Mouse (Mus musculus): ENCODE measurements around the gene Plcb2. TPM values are rescaled to one million over a fixed set of nuclear protein-coding genes. Genes with fewer than 3 reads are reported as not detected.
A peak's percentile ranks its signal among the peaks of the same experiment; 100 is the strongest.

Plcb2 gene
- polyA plus RNA-seq, 1 experiment from 2014 or later: 0.46 TPM

DNA sequence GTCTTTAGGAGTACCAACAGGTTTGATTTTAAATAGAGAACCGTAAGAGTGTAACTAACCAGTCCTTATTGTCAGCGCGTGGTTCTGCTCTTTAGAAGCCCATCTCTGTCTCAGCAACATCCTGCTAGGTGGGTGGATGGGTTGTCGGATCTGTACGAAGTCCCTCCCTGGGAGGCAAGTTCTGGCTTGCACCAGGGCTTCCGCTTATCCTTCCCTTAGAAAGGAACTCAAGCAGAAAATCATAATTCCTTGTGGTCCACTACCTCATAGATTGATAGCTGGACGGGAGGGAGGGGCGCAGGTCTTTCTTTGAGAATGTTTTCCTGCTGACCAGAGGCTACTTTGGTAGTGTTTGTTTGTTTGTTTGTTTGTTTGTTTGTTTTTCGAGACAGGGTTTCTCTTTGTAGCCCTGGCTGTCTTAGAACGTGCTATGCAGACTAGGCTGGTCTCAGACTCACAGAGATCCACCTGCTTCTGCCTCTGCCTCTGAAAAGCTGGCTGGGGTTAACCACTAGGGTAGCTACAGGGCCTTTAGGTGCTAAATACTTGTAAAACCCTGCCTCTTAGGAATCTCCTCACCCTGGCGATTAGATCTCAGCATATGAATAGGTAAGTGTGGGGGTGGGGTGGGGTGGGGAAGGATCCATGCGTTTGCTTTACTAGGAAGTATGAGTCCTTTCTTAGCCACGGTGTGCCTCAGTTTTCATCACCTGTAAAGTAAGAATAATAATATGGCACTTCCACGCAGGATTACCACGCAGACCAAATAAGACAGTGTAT lies 54.4 kb downstream of the Plcb2 start:
- 22% methylated on average over 15 of the region's 15 CpGs for WGBS
- Histone ChIP-seq H3K9ac (no peak overlapping the region), H3K4me3 (no peak overlapping the region), H3K36me3 (no peaks in the 10 kb centered on the region), H3K27ac (replicated peaks) (no peak overlapping the region), H3K27me3 (peaks cover 79% of the 10 kb centered on the region), H3K4me2 (no peak overlapping the region), H3K4me1 (replicated peaks) (peaks cover 21% of the 10 kb centered on the region), H3K9me3 (no peaks in the 10 kb centered on the region)
- ATAC-seq (ENCODE audit: low read depth): no peak

DNA sequence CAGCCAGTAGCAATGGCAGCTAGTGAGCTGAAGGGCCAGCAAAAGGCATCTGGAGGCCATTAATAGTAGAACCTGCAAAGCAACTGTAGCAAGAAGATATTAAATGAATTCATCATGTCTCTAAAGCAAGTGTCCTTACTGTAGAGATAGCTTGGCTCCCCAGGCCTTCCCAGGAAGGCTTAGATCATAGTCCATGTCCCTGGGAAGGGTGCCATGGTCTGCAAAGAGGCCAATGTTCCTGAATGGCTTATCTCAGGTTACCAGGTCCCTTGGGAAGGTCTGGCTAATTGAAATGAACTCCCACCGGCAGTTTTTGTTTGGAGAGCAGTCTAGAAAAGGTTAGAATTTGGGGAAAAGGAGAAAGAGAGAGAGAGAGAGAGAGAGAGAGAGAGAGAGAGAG lies 56.5 kb downstream of the Plcb2 start:
- Histone ChIP-seq H3K4me1 (replicated peaks) (peaks cover 8% of the 10 kb centered on the region), H3K27me3 (peaks cover 60% of the 10 kb centered on the region), H3K27ac (replicated peaks) (no peak overlapping the region), H3K9me3 (no peaks in the 10 kb centered on the region), H3K36me3 (no peaks in the 10 kb centered on the region), H3K9ac (no peak overlapping the region), H3K4me2 (no peak overlapping the region), H3K4me3 (no peak overlapping the region)
- WGBS: 82% methylated on average over 1 of the region's 1 CpGs
- ATAC-seq (ENCODE audit: low read depth): no peak

DNA sequence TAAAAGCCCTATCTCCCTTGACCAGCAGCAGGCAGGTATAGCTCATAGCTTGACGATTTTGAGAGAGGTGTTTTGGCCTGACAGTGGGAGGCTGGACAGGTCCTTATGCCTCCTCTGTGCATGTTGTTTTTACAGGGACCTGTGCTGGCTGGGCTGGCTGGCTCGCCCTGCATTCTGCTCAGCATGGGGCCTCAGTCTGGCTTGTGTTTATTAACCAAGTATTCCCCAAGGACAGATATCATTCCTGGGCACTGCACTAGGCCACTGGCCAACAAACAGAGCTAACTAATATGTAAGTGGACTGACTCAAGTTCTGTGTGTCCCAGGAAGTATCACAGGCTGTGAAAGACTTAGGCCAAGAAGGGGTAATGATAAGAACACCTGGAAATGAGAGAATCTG lies 58.5 kb downstream of the Plcb2 start:
- Histone ChIP-seq H3K9me3 (no peaks in the 10 kb centered on the region), H3K4me2 (no peak overlapping the region), H3K27me3 (peaks cover 42% of the 10 kb centered on the region), H3K4me3 (no peak overlapping the region), H3K36me3 (no peaks in the 10 kb centered on the region), H3K9ac (no peak overlapping the region), H3K4me1 (replicated peaks) (peaks cover 21% of the 10 kb centered on the region), H3K27ac (replicated peaks) (no peak overlapping the region)
- 42% methylated on average over 2 of the region's 2 CpGs for WGBS
- no peak for ATAC-seq (ENCODE audit: low read depth)

DNA sequence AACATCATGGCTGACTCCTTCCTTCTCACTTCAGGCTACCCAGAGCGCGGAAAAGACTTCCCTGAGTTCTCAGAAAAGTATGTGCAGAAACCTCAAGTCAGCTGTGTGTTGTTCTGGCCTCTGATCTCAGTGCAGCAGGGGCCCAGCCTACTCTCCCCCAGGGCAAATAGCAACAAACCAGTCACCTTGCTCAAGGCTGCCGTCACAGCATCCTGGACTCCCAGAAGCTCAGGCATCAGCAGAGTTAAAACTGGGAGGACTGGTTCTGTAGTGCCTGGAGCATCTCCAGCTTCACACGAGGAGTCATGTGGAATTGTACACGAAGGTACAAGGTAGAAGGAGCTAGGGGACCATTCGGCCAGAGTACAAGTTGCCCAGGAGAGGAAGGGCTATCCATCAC lies 59.0 kb downstream of the Plcb2 start:
- peaks cover 23% of the 10 kb centered on the region for H3K4me1 ChIP-seq (replicated peaks)
- H3K9me3 ChIP-seq: no peaks in the 10 kb centered on the region
- no peaks in the 10 kb centered on the region for H3K36me3 ChIP-seq
- 66% methylated on average over 6 of the region's 6 CpGs for WGBS
- no peak overlapping the region for H3K27ac ChIP-seq (replicated peaks)
- peaks cover 40% of the 10 kb centered on the region for H3K27me3 ChIP-seq
- no peak for ATAC-seq (ENCODE audit: low read depth)
- no peak overlapping the region for H3K4me3 ChIP-seq
- no peak overlapping the region for H3K4me2 ChIP-seq
- no peak overlapping the region for H3K9ac ChIP-seq

DNA sequence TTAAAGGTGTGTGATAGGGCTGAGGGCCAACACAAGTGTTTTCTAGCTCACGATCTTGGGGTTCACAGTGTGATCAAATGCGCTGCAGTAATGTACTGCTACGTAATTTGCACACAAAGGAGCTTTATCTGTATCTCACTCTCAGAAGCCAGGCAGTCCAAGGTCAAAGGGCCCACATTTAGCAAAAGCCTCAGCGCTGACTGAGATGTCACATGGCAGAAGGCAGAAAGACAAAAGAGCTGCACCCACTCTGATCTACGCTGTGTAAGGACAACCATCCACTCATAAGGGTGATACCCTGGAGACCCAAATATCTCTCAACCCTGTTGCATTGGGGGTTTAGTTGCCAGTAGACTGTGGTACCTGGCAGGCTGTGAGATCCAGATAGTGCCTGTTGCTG lies 61.1 kb downstream of the Plcb2 start:
- no peak for ATAC-seq (ENCODE audit: low read depth)

DNA sequence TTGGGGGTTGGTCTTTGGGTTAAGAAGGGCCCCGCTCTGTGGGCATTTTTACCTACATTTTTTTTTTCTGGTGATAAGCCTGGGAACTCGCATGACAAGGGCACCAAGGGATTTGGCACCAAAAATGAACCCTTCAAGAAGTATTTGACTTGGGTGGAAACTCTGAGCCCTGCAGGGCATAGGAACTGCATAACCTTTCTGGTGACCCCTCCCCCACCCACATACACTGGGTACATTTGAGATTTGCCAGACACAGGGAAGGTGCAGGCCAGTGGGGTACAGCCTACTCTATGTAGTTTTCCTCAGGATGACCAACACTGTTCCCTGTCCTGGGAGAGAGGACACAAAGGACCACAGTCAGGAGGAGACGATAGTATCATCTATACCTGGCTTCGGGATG lies 62.6 kb downstream of the Plcb2 start:
- Histone ChIP-seq H3K27ac (replicated peaks) (no peak overlapping the region), H3K27me3 (peaks cover 28% of the 10 kb centered on the region), H3K4me1 (replicated peaks) (peaks cover 43% of the 10 kb centered on the region), H3K9me3 (no peaks in the 10 kb centered on the region), H3K4me2 (0 out of 2 replicates have a peak overlapping the region, but pooled peaks have one; percentile 76), H3K4me3 (no peak overlapping the region), H3K9ac (no peak overlapping the region), H3K36me3 (no peaks in the 10 kb centered on the region)
- no peak for ATAC-seq (ENCODE audit: low read depth)
- WGBS: 84% methylated on average over 4 of the region's 4 CpGs

More for the DNA sequence above, 61.1 kb downstream of the Plcb2 start:
- Histone ChIP-seq H3K27me3 (peaks cover 34% of the 10 kb centered on the region), H3K9me3 (no peaks in the 10 kb centered on the region), H3K36me3 (no peaks in the 10 kb centered on the region), H3K4me1 (replicated peaks) (peaks cover 43% of the 10 kb centered on the region), H3K4me2 (no peak overlapping the region), H3K4me3 (no peak overlapping the region), H3K27ac (replicated peaks) (no peak overlapping the region), H3K9ac (no peak overlapping the region)
- 75% methylated on average over 5 of the region's 5 CpGs for WGBS

DNA sequence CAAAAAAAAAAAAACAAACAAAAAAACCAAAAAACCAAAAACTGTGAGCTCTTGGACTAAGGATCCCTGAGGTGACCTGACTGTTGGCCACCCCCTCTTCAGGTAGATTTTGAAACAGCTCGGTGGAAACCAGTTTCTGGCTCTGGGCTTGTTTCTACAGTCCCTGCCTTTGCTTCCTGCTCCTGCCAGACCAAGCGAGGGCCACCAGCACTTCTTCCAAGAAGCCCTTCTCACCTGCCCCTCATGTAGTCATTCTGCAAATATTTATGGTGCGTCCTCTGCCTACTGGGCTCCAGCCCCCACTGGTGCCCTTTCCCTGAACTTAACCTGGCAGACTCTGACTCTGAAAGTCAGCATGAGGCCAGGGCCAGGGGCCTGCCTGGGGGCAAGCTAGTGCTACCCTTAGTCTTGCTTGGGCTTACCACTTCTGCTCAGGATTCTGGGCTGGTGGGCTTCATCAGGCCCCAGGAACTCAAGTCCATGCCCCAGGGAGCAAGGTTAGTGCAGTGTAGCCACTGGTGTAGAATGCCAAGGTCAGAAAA lies 63.2 kb downstream of the Plcb2 start:
- 67% methylated on average over 3 of the region's 3 CpGs for WGBS
- no peaks in the 10 kb centered on the region for H3K36me3 ChIP-seq
- peaks cover 47% of the 10 kb centered on the region for H3K4me1 ChIP-seq (replicated peaks)
- H3K9me3 ChIP-seq: no peaks in the 10 kb centered on the region
- H3K9ac ChIP-seq: no peak overlapping the region
- H3K27me3 ChIP-seq: peaks cover 27% of the 10 kb centered on the region
- ATAC-seq (ENCODE audit: low read depth): no peak
- peak overlapping the region; percentile 76; the same call in 1 of the 2 replicates for H3K4me2 ChIP-seq
- no peak overlapping the region for H3K4me3 ChIP-seq
- H3K27ac ChIP-seq (replicated peaks): no peak overlapping the region

DNA sequence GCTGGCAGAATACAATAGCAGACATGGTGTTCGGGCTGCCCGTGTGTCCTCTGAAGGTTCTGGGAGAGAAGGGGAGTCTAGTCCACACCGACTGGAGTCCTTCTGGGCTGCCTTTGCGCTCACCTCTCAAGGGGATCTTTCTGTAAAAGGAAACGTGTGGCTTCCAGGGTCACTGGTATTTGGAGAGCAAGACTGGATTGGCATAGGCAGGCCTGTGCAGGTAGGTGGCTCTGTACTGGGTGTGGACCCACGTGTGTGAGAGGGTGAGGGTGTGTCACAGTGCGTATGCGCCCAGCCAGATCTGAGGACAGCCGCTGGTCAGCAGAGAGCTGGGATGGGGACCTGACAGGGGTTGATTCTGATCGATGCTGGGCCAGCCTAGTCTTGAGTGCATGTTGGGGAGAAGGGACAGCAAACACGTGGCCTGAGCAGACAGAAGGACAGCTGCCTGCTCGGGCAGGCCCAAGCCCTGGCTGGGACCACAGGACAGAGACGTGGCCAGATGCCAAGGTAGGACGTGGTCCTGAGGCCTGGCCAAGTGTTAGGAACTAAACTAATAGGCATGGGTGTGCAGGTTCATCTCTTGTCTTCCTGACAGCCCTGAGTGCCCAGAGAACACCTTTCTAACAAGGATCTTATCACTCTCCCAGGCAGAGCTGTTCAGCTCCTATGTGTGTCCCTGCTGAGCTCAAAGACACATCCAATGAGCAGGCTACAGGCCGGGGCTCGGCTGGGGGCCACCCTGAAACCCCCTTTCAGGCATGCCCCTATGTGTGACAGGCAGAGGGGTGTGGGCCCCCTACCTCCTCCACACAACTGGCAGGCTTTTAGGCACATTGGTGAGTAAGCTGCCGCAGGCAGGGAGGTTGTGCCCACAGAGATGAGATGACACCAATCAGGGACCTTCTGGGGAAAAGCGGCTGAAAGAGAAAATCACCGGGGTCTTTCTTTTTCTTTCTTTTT lies 64.2 kb downstream of the Plcb2 start:
- Histone ChIP-seq H3K4me3 (peak overlapping the region; percentile 49), H3K9ac (peak overlapping the region; percentile 75), H3K4me2 (peak overlapping the region; percentile 76), H3K9me3 (no peaks in the 10 kb centered on the region), H3K27ac (replicated peaks) (peak overlapping the region; percentile 63; the same call in 1 of the 2 replicates), H3K27me3 (peaks cover 27% of the 10 kb centered on the region), H3K4me1 (replicated peaks) (peaks cover 50% of the 10 kb centered on the region), H3K36me3 (no peaks in the 10 kb centered on the region)
- WGBS: 50% methylated on average over 19 of the region's 19 CpGs
- ATAC-seq (ENCODE audit: low read depth): peak; percentile 51

DNA sequence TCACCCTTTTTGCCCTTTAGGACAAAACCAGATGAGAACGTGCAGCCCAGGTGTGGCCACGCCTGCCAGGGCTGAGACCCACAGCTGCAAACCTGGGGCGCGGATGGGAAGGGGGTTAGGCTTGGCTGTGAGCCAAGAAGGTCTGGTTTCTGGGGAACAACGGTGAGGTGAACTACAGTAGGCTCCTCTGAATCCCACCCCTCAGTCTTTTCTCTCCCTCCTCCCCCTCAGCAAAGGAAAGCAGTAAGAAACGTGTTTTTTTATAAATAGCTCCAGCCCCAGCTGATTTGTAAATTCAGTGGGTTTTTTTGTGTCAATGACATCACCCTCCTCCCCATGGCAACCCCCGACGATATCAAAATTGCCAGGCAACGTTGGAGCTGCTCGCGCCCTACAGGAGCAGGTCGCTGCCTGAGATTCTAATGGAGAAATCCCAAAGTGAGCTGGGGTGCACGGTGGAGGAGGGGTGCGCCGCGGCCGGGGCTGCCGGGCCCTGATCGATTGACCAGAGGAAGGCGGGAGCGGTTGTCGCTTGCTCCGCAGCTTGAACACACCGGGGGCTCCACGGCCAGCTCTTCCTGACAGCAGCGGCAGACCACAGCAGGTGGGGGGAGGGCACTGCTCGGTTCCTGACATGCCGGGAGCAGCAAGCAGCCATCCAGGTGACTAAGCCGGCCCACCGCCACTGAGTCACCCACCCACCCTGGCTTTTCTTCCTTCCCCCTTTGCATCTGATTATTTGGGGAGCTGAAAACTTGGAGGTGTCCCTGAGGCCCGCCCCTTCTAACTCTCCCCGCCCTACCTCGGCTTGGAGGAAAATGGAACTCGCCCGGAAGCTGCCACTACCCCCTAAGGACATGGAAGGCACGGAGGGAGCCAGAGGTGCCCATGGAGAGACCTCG lies 65.1 kb downstream of the Plcb2 start, which contains the start of gene Pak6:
Pak6 (plus strand) TSS at position 402 of the 902 bp plus-strand sequence.
- Histone ChIP-seq H3K36me3 (no peaks in the 10 kb centered on the region), H3K9me3 (no peaks in the 10 kb centered on the region), H3K4me2 (peak within 1 kb of the TSS; percentile 76), H3K9ac (peak within 1 kb of the TSS; percentile 75), H3K27ac (replicated peaks) (peak within 1 kb of the TSS; percentile 63), H3K4me1 (replicated peaks) (peaks cover 50% of the 10 kb centered on the region), H3K4me3 (peak within 1 kb of the TSS; percentile 49), H3K27me3 (peaks cover 27% of the 10 kb centered on the region)
- peak; percentile 66 for ATAC-seq (ENCODE audit: low read depth)
- WGBS: under 1% methylated on average over 35 of the region's 37 CpGs

DNA sequence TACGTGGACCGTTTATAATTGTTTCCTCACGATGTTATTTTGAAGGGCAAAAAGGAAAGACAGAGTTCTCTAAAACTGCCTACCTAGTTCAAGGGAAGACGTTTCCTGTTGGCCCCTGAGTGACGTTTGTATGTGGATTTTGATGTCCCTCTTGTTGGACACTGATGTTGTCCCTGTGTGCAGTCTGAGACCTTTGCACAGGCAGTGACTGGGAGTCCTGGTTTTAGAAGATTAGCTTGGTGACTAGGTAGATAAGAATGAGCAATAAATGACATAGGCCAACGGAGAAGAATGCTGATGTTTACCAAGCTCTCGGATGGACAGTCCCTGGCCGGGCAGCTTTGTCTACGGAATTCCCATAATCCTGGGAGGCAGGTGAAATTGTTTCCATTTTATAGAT lies 66.3 kb downstream of the Plcb2 start:
- peaks cover 54% of the 10 kb centered on the region for H3K4me1 ChIP-seq (replicated peaks)
- no peak for ATAC-seq (ENCODE audit: low read depth)
- no peak overlapping the region for H3K4me3 ChIP-seq
- peaks cover 25% of the 10 kb centered on the region for H3K27me3 ChIP-seq
- H3K36me3 ChIP-seq: no peaks in the 10 kb centered on the region
- H3K9ac ChIP-seq: no peak overlapping the region
- WGBS: 83% methylated on average over 9 of the region's 9 CpGs
- no peaks in the 10 kb centered on the region for H3K9me3 ChIP-seq
- H3K4me2 ChIP-seq: no peak overlapping the region
- H3K27ac ChIP-seq (replicated peaks): no peak overlapping the region

DNA sequence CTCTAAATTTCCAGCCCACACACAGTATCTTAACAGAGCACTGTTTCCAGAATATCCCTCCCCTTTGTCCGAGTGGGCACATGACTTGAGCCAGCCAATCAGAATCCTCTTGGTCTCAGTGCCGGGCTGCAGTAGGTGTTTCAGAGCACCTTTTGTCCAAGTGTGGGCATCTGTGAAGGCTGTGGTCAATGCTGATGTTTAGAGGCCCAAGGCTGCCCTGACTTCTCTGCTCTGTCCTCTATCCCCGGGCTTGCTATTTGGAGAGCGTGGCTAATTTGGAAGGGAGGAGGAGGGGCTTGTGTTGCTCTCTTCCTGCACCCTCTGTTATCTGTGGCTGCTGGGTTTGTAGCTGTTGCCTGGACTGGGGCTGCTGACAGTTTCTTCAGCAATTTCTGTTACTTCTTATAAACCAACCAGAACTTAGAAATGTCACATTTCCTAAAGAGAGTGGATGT lies 68.2 kb downstream of the Plcb2 start:
- H3K9ac ChIP-seq: peak overlapping the region; percentile 68
- H3K4me1 ChIP-seq (replicated peaks): peaks cover 47% of the 10 kb centered on the region

More for the DNA sequence above, 68.2 kb downstream of the Plcb2 start:
- Histone ChIP-seq H3K4me2 (peak overlapping the region; percentile 60), H3K27me3 (peaks cover 25% of the 10 kb centered on the region), H3K36me3 (no peaks in the 10 kb centered on the region), H3K9me3 (no peaks in the 10 kb centered on the region), H3K4me3 (peak overlapping the region; percentile 38), H3K27ac (replicated peaks) (peak overlapping the region; percentile 69)
- 0% methylated on average over 4 of the region's 4 CpGs for WGBS
- ATAC-seq (ENCODE audit: low read depth): peak; percentile 69

Data from neural tube, embryonic 13.5 days (tissue).